Mouse (Mus musculus) thymus, postnatal 25 days (tissue): ENCODE measurements around the gene Cr1l.

Experiments
- DNase-seq: peaks from one replicate; pipeline ENCODE4 v3.0.0; 2022

Cr1l gene

DNA sequence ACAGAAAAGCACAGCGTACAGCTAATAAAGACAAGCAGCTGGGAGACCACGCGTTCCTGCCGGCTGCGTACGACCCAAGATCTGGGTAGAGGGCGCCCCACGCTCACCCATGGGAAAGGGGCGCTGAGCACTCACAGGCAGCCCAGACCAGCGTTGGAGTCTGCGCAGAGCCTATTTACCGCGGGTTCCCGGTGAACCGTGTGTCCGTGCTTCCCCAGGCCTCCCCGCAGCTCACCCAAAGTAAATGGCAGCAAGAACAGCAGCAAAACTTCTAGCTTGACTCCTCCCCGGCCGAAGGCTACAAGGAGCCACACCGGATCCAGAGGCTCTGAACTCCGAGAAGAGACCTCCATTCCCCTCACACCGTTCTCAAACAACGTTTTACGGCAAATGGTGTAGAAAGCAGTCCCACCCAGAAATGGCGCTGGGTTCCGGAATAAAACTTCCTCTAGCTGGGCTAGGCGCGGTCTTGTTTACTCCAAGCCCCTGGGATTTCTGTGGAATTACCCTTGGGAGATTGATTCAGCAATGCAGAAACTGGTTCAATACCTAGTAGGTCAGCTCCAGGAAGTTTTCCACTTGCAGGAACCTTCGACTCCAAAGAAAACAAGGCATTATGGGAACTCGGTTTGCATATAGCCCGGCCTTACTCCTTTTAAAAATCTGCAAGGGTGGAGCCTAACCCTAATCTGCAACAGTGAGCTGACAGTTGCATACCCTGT lies at the start of gene Cr1l:
Gene Cr1l, minus strand, starts transcription at position 634 of the 722 bp plus-strand sequence.
- DNase-seq, result peak; percentile 91

DNA sequence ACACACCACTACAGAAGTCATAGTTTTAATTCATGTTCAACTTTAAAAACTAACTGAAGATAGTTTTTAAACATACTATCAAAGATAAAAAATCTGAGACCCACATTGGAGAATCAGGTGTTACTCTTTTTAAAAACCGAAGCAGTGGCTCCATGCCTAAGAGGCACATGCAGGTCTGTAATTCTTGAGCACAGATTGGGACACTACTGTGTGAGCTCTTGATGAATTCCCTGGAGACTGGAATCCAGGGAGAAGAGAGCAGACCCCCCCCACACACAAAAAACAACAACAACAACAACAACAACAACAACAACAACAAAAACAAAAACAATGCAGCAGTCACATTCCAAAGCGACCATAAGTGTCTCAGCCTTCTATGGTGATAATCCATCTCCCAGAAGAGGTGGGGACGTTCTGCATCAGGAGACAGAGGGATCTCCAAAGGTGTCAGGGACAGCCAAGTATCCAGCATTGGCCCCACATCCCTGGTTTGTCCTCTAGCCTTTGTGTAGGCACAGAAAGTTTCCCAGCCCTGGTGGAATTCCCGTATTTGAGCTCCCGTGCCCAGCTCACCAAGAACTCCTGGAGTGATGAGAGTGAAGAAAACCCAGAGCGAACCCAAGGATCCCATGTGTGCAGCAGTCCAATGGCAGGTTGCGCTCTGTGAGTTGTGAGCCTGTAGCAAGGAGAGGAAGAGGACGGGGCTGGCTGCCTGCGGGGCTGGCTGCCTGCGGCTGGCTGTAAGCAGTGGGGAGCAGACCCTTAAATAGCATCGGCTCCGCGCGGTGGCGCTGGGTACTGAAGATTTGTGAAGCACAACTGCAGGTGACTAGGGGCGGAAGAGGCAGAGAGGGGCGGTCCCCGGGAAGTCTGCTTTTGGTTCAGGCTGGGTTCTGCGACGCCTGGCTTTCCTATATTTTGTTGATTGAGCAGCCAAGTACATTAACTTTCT lies 44.9 kb upstream of the Cr1l start, which contains the start of gene Cr2:
Gene Cr2, minus strand, starts transcription at position 737 of the 952 bp plus-strand sequence.
- DNase-seq, result peak; percentile 86

DNA sequence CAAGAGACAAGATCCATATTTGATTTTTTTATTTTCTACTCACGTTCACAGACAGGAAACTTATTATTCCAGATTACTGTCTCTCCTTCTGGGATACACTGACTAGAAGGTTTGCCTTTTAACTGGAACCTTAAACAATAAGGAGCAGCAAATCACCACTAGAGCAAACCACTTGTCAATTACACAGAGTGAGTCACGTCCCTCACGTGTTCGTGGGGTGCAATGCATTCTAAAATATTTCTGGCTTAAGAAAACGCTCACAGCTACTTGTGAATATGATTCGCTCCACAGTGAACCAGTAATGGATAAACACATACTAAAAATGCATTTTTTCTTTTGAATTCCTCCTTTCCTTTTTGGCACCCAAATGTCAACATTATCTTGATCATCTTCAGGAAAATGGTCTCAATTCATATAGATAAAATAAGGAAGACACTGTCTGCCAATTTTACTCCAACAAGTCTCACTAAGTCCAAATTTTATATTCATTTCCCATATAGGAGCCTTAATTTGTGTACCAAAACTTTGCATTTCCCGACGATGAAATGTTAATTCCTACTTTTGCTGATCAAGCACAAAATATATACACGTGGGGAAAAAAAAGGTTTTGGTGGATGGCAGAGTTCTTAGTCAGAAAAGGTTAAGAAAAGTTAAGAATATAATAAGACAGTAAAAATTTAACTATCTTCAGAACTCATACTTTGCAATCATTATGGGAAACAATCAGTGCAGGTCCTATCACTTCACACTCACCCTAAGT lies 33.8 kb upstream of the Cr1l start:
- no peak for DNase-seq

DNA sequence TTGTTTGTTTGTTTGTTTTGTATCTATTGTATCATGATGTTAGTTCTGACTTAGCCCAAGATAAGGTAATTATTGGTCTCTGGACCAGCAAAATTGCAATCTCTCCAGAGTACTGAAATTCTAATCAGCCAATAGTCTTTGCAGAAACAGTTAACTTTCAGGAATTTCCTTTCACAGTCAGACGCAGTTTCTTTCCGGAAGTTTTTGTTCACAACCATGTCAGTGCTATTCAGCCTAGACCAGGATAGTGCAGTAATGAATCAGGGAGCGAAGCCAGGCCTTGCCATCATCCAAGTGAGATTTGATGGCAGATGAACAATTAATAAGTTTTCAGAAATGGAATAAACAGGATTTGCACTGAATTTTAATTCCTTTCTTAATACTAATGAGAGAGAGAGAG lies 684 bp upstream of the Cr1l start:
- DNase-seq, result no peak

DNA sequence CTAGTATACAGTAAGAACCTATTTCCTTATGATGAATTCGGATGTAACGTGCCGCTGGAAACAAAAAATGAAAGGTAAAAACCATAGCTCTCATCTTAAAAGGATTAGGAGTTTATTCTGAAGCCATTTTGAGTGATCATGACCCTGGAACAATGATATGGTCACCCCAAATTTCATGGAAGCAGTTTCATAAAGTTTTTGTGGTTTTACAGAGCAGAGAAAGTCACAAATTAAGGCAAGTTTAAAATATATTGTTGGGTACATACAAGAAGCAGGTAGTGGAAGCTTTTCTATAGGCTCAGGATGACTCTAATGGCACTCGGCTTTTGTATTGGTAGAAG lies 259 bp upstream of the Cr1l start:
- DNase-seq, result no peak

DNA sequence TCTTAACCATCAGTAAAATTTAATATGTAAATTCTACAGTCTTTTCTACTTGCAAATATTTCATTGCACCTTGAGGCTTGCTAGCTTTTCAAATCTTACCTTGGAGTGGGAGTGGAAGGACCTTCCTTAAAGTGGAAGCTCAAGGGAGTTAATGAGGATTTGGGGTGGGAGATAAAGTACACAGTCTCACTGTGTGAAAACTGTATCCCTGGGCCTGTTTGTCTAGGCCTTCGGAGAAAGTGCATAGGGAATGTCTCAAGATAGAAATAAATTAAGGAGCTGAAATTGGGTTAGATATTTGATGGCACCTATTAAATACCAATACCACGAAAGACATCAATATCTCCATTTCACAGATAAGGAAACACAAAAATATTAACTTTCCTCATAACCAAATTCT lies 907 bp downstream of the Cr1l start:
- no peak for DNase-seq

DNA sequence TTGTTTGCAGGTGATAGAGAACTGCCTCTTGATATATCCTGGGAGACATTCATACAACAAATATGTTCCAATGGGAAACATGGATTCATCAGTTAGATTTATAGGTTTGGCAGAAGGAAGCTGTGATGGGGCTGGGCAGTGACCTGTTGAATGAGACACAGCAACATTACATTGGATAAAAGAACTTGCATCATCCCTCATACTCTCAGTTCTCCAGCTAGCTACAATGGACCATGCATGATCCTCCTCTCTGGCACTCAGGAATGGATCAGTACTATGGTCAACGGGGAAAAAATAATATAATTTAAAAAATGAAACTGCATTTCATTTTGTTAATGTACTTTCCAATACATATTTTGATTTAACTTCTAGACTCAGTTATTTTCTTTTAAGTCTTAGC lies 1.5 kb downstream of the Cr1l start:
- no peak for DNase-seq

DNA sequence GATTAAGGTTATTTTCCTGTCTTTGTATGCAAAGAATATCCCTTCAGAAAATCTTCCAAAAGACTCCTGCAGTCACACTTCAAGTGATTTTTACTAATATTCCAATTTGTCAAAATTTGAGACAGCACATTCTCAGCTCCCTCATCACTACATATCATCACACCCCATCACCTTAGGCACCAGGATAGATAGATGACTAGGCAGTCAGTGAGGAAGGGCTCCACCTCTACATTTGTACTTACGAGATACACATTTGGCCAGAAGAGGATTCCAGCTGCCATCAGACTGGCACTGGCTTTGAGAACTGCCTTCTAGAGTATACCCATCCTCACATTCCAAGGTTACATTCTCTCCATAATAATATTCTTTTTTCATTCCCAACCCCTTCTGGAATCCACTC lies 17.0 kb downstream of the Cr1l start:
- DNase-seq, result no peak

DNA sequence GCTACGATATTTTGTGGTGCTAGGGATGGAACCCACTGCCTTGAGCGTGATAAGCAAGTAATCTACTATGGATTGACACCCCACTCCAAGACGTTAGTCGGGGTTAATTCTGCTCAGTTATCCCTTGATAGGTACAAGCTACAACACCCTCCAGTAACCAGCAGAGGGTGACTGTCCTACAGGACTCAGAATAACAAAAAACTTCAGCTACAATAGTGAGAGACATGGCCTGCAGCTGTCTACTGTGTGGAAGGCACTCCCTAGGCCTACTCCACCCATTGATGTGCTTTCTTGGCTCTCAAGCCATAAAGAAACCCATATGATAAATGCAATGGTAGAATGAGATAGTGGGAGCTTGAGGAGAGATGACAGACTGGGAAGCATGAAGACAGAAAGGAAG lies 17.8 kb downstream of the Cr1l start:
- DNase-seq, result no peak

DNA sequence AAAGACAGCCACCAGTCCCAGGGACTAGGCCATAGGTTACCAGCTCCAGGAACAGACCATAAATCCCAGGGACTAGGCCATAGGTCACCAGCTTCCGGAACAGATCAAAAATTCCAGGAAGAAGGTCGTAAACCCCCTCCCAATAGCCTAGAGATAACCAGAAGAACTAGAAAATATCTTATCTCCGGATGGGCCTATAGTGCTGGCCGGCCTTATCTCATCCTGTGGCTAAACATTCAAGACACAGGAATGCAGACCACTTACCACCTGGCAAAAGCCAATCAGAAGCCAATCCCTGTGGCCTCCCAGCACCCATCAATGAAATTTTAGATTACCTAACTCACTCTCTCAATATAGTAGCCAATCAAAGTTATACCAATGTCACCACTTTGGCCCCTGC lies 30.7 kb downstream of the Cr1l start:
- no peak for DNase-seq

DNA sequence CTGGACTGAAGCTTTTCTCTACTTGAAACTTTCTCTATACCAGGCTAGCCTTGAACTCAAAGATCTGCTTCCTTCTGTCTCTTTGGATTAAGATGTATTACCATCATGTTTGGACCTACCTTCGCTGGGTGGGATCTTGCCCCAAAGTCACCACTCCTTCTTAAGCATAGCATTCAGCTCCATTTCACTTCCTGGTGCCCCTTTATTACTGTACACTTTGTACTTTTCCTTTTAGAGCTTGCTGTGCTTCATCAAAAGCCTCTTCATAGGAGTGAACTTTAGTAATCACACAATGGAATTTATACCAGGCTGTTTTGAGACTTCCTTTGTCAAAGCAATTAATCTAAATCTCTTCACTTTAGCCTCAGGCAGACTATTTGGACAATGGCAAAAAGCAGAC lies 33.4 kb downstream of the Cr1l start:
- DNase-seq, result no peak

DNA sequence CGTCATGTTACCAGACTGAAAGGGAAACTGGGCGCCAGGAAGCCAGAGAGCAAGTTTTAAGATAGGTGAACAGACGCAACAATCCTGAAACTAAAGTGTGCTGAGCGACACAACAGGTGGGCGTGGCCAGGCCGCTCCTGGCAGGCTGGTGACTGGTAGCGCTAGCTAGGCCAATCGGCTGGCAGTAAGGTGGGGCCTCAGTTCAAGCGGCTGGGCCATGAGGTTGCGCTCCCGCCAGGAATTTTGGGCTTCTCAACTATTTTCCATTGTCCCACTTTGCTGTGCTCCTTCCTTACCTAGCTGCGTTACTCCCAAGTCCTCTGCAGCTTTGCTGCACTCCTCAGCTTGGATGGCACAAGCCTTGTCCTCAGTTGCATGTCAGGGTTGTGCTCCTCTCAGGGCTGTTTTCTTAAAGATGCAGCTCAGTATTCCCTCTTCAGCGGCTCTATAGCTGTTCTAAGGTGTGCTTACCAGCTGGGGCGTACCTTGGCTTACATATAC lies 39.1 kb downstream of the Cr1l start, which contains the start of gene Cd46:
Gene Cd46, minus strand, starts transcription at position 30 of the 501 bp plus-strand sequence.
- DNase-seq, result peak; percentile 73

DNA sequence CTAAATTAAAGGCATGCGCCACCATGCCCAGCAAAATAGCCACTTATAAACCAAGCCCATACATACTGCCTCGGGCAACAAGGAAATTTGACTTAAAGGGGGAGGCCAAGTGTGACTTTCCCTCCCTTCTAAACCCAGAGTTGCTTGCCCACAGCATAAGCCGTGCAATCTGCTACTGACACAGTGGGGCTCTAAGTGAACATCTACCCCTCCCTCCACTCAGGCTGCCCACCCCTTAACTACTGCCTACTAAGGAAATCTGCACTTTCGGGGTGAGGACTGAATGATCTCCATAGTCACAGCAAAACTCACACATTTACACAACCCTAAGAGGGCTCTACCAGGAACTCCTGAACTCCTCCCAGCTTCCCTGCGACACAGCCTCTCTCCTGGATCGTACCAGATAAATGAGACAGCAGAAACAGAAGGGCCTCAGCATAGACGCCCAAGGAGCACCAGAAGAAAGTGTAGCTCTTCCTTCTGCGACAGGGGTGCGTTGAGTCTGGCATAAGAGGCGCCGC lies 39.6 kb downstream of the Cr1l start:
- DNase-seq, result no peak

DNA sequence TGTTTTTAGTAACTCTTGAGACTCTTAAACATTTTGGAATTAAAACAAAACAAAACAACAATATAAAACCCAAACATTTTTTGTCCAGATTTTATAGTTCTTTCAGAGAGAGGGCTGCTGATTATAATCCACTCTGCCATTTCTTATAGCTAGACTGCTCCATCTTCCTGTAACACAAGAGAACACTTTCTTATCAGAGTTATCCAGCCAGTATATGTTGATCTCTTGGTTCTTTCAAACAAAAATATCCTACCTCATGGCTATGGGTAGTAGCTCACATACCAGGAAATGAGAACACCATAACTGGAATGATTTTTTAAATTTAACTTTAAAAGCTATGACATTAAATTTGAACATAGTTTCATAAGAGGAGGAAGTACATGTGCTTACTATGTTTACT lies 49.2 kb downstream of the Cr1l start:
- no peak for DNase-seq
